Mouse (Mus musculus) B cell, adult 2 months (primary cell): ENCODE results near the gene Mrps2.
A peak's percentile ranks its signal among the peaks of the same experiment; 100 is the strongest.
"Not testable (repeated sequence)": the region's sequence is repeated elsewhere in the genome, so short reads cannot be mapped to it uniquely, and the experiment has no call there.

ENCODE experiments used
- DNase-seq, 2 experiments: peaks; one replicate each; pipeline ENCODE4 v3.0.0; 2022

The Mrps2 gene

GRCm38 (mm10) chr2:28467860-28468485 lies at the start of gene Mrps2:
Mrps2 (plus strand) TSS chr2:28468066.
- peak; percentile 90 to 92 for DNase-seq

DNA sequence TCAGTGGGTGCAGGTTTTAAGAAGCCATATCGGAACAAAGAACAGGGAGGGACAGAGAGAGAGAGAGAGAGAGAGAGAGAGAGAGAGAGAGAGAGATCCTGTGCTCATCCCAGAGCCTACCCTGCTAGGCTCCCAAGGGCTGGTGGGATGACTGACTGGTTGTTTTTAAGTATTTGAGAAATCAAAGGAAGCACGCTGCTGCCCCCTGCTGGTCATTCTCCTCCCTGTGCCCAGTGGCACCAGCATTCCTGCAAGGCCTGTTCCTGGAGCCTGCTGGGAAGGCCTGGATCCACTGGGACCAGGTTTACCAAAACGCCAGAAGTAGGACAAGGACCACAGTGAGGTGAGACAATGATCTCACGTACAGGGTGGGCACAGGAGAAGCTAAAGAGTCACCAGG lies 48.0 kb upstream of the Mrps2 start:
- peak; percentile 67 to 70 for DNase-seq

GRCm38 (mm10) chr2:28423167-28423566 lies 44.7 kb upstream of the Mrps2 start:
- peak; percentile 55 to 69 for DNase-seq

GRCm38 (mm10) chr2:28427226-28427625 lies 40.6 kb upstream of the Mrps2 start:
- DNase-seq, result no peak

- DNase-seq, result no peak
Observed at GRCm38 (mm10) chr2:28430846-28431245, 37.0 kb upstream of the Mrps2 start.

DNA sequence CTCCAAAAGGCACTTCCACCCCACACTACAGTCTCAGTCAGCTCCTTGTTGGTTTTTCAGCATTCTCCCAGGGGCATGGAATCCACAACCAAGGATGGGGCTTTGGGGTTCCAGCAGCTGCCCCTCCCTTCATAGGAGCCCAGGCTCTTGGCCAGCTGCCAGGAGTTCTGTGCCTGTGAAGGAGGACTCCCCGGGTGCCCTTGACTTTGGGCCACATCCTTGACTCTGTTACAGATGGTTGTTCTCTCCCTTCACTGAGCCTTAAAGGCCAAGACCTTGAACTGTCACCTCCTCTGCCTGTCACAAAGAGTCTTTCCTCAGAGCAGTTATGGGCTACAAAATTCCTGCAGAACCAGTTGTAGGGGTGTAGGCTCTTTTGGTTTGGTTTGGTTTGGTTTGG lies 35.1 kb upstream of the Mrps2 start:
- DNase-seq, result no peak

- no peak for DNase-seq
Observed at GRCm38 (mm10) chr2:28433512-28433911, 34.4 kb upstream of the Mrps2 start.

DNA sequence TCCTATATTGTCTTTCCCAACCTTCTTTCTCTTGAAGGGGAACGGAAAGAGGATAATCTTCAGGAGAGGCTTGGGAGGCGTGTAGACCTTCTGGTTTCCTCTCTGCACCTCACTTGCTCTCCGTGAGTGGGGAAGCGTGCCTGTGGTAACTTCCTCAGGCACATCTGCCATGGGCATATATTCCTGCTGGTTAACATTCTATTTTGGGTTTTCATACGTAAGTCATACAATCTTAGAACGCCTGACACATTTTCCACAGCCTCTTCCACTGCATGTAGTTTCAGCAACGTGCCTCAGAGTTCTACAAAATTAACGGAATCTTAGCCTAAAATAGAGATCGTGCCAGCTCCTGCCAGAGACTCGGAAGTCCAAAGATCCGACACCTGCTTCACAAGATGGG lies 32.5 kb upstream of the Mrps2 start:
- no peak for DNase-seq

- no peak for DNase-seq
Observed at GRCm38 (mm10) chr2:28440842-28441241, 27.0 kb upstream of the Mrps2 start.

DNA sequence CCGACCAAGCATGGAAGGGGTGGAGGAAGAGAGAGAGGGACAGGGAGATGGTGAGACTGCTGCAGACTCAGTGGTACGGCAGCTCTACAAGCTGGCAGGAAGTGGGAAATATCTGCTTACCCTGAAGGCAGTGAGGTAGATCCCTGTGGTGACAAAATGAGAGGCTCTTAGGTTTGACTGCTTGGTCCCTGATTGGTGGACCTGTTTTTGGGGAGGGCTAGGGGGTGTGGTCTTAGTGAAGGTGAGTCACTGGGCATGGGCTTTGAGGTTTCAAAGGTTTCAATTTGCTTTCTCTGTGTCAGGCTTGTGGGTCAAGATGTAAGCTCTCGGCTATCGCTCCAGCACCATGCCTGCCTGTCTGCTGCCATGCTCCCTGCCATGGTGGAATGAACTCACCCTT lies 22.8 kb upstream of the Mrps2 start:
- peak in 1 of 2 experiments; percentile 21 for DNase-seq

- no peak for DNase-seq
Observed at GRCm38 (mm10) chr2:28446181-28446514, 21.7 kb upstream of the Mrps2 start.

DNA sequence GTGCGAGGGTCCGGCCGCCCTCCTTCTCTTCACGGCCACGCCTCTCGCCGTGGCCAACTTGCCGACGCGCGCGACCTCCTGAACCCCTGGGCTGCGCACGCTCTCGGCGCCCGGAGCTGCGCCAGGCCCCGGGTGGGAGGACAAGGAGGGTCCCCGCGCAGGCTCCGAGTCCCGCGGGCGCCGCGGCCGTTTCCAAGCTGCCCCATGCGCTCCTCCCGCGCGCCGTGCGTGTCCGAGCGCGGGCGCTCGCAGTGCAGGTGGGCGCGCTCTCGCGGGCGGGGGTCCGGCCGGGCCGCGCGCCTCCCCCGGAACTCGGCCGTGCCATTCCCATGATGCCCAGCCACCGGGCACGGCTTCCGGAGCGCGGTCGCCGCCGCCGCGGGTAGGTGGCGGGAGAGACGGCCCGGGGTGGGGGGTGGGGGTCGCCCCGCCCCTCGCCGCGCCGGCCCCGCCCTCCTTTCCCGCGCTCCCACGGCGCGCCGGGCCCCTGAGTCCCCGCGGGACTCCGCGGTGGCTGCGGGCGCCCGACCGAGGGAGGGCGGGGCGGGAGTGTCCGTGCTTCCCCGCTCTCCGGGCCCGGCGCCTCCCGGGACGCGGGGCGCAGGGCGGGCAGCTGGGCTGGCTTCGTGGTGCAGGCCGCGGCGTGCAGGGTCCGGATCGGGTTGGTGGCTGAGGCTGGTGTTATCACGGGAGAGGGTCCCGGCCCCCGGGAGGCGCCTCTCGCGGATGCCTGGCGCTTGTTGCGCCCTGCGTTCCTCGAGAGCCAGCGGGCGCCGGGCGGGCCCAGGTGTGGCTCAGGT lies 21.2 kb upstream of the Mrps2 start, which contains the start of gene Ppp1r26:
TSS of gene Ppp1r26 (plus strand) at position 286 of the 800 bp plus-strand sequence.
- DNase-seq, result no peak

DNA sequence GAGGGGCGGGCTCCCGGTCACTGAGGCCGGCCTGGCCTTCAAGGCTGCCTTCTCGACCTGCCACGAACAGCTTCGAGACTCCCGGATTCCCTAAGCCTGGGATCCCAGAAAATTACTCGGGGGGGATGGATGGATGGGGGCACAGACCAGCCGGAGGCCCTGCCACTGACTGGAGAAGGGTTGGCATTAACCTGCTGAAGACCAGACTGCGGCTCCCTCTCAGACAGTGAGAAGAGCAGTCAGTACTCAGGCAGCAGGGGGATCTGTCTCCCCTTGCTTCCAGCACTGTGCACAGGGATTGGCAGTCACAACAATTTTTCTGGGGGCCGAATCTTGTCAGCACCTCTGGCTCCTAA lies 20.6 kb upstream of the Mrps2 start:
- DNase-seq, result no peak

DNA sequence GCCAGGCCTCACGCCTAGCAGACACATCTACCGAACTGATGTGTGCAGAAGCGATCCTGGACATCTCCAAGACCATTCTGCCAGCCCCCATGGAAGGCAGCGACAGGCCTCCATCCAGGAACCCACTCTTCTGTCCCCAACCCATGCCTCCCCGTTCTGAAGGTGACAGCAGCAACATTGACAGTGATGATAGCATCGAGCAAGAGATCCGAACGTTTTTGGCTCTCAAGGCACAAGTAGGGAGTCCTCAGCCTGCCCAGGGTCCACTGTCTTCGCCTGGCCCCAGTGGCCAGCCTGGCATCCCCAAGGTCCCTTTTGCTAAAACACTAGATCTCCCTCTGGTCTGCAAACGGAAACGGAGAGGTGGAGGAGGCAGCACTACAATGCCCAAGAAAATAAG lies 16.2 kb upstream of the Mrps2 start:
- no peak for DNase-seq

- DNase-seq, result no peak
Observed at GRCm38 (mm10) chr2:28453539-28453938, 14.3 kb upstream of the Mrps2 start.

- DNase-seq, result no peak
Observed at GRCm38 (mm10) chr2:28456616-28457015, 11.2 kb upstream of the Mrps2 start.

GRCm38 (mm10) chr2:28463919-28464318 lies 3.9 kb upstream of the Mrps2 start:
- DNase-seq, result peak; percentile 81

DNA sequence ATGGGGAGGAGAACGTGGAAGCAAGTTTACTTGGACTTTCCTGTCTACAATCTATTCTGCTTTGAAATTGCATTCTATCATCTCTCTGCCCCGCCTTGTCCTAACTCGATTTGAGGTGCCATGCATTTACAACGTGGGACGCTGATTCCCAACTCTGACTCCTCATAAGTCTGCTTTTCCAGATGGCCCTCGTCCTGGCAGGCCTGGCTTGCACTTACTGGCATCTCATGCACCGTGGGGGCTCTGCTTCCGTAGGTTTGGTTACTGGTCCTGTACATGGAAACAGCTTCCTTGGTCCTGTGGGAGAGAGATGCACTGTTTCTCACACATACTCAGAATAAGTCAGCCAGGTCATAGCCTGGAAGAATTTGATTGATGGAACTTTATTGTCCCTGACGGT lies 2.9 kb upstream of the Mrps2 start:
- DNase-seq, result no peak

GRCm38 (mm10) chr2:28465836-28466518 lies 1.9 kb upstream of the Mrps2 start, which contains the start of gene 1700007K13Rik:
1700007K13Rik (minus strand) TSS chr2:28466332.
- peak; percentile 59 to 66 for DNase-seq

- DNase-seq, result no peak
Observed at GRCm38 (mm10) chr2:28468486-28469225, 790 bp downstream of the Mrps2 start.

GRCm38 (mm10) chr2:28469461-28469860 lies 1.6 kb downstream of the Mrps2 start:
- DNase-seq, result no peak

DNA sequence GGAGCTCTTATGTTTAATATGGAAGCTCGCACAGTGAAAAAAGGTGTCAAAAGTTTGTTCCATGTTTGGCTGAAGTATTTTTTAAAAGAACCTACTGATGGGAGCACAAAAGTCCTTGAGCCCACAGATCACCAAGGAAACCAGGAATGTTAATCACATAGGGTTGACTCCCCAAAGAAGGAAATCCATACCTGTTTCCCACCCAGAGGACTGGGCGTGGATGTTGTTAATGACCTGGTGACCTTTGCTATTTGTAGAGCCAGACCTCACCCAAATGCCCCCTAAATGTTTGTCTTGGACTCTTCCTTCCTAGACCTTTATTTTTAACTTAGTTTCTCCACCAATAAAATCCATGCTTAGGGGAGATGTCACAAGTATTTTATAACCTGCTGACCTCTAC lies 2.7 kb downstream of the Mrps2 start:
- no peak for DNase-seq

DNA sequence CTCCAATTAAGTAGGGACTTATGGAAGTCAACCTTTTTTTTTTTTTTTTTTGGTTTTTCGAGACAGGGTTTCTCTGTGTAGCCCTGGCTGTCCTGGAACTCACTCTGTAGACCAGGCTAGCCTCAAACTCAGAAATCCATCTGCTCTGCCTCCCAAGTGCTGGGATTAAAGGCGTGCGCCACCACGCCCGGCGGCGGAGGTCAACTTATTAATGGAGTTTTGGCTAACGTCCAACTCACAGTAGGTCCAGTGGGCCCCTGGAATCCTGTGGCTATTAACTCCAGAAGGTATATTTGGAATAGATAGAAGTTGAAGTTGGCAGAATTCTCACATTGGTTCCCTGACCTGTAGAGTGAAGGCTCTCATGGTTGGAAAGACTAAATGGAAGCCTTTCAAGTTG lies 4.1 kb downstream of the Mrps2 start:
- DNase-seq, result not testable (repeated sequence)
